Mouse (Mus musculus) right cerebral cortex, postnatal 10 days (tissue): ENCODE measurements around the gene Tns3.

Source experiments
- DNase-seq, 2 experiments: peaks; one replicate each; pipeline ENCODE4 v3.0.0; 2021; ENCODE audit warnings: low spot score in 2 of 2

Tns3 gene

DNA sequence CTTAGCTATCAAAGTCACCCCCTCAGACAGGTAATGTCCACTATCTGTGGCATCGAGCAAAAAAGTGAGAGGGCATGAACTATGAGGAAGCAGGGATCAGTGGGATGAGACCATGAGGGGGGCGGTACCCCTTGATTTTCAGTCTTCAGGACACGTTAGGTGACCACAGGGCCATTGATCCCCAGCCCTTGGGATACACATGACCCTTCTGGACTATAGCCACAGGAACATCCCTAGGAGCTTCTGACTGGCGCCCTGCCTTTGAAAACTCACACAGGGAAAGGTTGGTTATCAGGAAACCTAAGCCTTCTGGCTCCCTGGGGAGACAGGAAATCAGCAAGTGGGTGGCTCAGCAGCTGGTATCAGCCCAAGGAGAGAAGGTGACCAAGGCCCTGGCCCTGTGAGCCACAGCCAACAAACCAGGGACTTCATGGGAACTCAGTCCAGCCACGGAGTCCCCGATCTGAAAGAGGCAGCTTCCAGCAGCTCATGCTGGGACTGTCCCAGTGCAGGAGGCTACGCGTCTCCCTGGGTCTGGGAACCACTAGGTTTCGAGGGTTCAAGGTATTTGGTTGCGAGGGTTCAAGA lies 12.8 kb downstream of the Tns3 start:
- no peak for DNase-seq

- no peak for DNase-seq
These were observed 18.7 kb downstream of the Tns3 start for GRCm38 (mm10) chr11:8645609-8646008.

- DNase-seq = no peak
These were observed 20.1 kb downstream of the Tns3 start for GRCm38 (mm10) chr11:8644272-8644671.

GRCm38 (mm10) chr11:8641634-8642277 lies 22.6 kb downstream of the Tns3 start:
- no peak for DNase-seq

- DNase-seq = no peak
These were observed 24.6 kb downstream of the Tns3 start for GRCm38 (mm10) chr11:8639726-8640125.

- peak; percentile 60 to 72 for DNase-seq
These were observed 25.2 kb downstream of the Tns3 start for GRCm38 (mm10) chr11:8639007-8639718.

DNA sequence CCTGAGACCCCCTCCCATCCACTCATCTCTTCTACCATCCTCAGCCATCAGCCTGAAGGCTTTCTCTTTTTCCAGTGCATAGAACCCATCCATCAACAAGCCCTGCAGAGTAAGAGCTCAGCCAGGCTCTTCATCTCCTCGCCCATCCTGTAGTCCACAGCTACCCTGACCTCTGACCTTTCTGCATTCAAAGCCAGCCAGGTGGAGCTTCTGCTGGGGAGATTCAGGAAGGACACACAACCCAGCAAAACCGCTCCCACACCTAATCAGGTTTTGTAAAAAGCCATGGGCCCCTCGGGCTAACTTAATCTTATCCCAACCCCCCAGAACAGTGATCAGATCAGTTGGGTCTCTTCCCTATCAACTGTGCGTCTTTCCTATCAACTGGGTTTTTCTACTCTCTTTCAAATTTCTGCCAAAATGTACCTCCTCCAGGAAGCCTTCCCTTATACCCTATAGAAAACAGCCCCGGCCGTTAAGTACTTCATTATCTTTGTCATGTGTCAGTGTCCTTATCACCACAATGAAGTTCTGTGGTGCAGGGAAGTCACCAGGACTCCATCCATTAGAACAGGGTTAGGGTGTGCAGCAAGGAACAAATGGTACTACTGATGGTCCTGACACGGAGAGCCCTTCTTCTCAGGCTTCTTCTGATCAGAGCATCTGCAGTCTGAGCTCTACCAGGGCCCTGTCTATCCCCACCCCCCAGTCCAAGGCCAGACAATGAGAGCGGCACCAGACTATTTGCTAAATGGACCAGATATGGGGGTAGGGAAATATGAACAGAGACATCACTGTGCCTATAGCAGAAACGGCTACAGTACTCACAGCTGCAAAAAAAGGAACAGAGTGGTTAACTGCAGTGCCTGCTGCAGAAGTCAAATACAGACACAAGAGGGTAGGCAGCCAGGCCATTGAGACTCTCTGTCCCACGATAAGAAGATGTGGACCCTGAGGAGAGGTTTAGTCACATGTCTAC lies 26.6 kb downstream of the Tns3 start:
- no peak for DNase-seq

DNA sequence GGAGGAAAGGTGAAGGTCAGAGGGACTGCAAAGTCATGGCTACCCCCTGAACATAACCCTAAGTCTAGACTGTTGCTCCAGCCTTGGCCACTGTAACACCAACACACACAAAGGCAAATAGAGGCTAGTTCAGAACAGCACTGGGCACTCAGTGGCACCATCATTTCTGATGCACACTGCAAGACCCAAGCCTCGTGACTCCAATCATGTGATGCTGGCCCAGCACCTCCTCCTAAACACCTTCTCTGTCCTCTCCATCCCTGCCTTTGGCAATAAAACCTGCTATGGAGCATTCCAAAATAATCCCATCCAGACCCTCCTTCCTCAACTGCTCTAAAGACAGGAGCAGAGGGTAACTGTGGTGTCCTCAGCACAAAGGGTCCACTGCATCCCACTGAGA lies 27.7 kb downstream of the Tns3 start:
- DNase-seq = no peak

GRCm38 (mm10) chr11:8635778-8636177 lies 28.6 kb downstream of the Tns3 start:
- no peak for DNase-seq

DNA sequence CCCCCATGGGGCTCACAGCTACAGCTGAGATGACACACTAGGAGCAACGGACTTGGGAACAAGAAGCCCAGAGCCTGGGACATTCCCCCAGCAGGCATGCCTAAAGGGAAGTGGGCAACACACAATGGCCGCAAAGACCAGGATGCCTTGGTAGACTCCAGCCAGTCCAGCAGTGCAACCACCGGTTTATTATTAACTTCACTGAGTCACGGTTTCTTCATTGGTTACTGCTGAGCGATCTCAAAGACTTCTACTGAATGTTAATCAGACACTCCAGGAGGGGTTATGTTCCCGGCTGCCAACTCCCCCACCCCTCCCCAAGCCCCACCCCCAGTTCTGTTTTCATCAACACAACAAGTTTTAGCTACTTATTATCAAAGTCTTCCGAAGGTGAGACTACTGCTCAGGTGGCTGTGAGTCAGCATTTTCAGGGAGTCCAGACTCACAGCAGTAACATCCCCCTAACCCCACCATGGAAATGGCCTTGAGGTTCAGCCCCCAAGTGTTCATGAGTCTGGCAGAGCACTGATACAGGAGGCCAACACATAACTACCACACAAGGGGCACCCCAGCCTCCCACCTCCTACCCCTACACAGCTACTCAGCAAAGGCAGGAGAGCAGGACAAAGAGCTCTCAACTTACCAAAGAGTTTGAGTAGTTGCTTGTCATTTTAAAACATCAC lies 29.5 kb downstream of the Tns3 start:
- DNase-seq = no peak

DNA sequence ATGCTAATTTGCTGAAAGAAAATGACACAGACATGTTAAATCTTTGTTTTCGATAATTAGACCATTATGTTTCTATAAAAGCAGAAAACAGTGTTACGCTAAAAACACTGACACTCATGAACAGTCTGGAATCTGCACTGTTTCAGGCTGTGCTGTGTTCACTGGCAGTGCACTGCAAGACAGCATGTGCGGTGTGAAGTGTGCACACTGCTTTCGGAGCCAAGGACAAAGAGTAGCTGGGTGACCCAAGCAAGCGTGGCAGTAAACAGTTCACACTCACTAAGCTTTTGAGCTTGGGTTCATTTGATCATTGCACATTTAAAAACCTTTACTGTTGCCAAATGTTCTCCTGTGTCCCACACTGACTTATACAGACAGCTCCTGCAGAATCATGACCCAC lies 32.2 kb downstream of the Tns3 start:
- DNase-seq = no peak

- DNase-seq = no peak
These were observed 34.4 kb downstream of the Tns3 start for GRCm38 (mm10) chr11:8629862-8630390.

DNA sequence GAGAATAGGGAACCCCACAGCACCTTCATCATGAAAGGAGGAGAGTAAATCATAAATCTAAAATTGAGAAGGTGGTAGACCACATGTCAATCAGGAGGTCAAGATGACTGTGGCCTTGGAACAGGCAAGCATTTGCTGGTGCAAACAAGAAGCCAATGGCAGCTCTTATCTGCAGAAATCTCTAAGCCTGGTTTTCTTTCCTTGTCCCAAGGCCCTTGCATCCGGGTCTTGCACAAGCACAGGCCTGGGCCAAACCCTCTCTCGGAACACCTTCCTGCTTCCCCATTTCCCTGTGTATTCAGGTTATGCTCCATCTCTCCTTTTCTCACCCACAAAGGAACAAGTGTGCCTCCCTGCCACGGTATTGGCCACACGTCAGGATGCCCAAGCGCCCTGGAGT lies 35.0 kb downstream of the Tns3 start:
- no peak for DNase-seq

DNA sequence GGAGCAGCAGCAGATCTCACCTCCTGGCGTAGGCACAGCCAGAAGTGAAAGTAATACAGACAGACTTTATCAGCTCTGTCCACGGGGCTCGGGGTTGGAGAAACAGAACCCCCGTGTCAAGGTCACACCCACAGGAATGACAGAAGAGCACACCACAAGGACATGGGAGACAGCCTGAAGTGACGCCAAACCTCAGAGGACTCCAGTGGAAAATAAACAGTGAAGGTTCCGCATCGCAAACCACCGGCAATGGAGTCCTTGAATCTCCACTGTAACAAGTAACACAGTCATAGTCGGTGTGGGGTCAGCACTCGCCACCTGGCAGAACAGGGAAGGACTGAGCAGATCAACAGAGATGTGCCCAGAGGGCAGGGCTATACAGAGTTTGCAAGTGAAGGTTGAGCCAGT lies 35.5 kb downstream of the Tns3 start:
- DNase-seq = no peak

DNA sequence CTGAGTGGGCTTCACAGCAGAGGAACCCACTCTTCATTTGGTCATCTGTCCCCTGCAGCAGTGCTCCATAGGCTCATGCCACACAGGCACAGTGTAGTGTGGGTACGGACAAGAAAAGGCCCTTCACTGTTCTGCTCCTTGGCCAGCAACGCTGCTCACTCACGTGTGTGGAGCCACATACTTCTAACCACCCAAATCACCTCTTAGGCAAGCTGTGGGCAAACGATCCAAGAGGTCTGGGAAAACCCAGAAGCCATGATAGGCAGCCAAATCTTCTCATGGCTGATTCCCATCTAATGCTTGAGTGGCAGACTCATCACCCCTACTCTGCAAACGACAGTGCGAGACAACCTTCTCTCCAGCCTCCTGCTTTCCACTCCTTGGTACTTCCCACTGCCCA lies 37.2 kb downstream of the Tns3 start:
- DNase-seq = no peak

- no peak for DNase-seq
These were observed 37.6 kb downstream of the Tns3 start for GRCm38 (mm10) chr11:8626715-8627114.

- DNase-seq = no peak
These were observed 38.3 kb downstream of the Tns3 start for GRCm38 (mm10) chr11:8625915-8626604.

DNA sequence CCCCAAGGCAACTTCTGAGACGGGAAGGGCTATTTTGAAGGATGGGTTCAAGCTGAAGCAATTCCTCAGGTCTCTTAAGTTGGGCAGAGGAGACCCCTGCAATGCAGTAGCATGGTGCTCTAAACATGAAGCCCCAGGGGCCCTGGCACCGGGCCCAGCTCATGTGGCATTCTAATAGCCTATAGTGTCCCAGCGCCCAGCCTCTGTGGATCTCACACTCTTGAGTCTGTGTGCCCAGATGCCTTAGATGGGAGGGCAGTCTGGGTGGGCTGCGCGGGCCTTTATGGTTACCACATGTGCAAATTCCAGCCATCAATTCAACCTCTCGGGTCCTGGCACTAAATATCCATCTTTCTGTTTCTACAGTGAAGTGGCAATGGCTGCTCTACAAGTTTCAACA lies 38.9 kb downstream of the Tns3 start:
- DNase-seq = peak in 1 of 2 experiments; percentile 39

DNA sequence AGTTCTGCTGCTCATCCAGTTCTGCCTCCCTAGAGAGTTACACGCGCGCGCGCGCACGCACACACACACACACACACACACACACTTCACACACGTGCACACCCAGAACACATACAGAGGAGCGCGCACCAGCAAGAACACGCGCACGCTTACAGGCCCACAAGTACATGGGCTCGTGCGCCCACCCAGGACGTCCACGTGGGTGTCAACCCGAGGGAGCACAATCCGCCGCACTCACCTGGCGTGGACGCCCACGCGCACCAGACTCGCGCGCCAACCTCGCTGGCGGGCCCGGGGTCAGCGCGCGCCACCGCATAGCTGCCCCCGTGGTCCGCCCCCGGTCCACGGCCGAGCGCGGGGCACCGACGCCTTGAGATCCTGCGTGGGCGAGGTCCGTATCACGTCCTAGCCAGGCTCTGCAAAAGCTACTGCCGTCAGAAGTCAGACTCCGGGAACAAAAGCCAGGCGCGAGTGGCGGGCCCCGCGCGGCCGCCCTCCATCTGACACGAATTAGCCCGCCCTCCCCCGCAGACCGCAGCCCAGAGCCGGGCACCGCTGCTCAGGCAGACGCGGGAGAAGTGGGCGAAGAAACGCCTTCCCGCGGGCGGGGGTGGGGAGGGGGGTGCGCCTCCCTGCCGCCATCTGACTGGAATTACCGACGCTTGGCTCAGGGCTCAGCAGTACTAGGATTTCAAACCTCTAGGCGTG lies 40.0 kb downstream of the Tns3 start:
- DNase-seq = peak; percentile 64 to 66

DNA sequence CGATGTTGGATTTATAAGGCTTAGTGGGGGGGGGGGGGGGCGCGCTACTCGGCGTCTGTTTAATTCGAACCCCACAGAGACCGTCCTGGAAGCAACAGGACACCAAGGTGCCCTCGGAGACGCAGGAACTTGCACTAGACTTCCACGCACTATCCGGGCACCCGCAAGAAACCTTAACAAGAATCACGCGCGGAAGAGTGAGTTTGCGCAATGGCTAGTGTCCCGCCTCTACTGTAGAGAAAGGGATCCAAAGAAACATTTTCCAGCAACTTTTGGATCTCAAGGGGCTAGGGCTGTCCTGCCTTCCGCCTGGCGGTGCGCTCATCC lies 40.5 kb downstream of the Tns3 start:
- DNase-seq = no peak
